Mouse (Mus musculus) C2C12 (cell line): ENCODE measurements around the gene Apod. TPM values are rescaled to one million over a fixed set of nuclear protein-coding genes. Genes with fewer than 3 reads are reported as not detected.

Source experiments
- H3K27me3 ChIP-seq: one replicate; pipeline ENCODE4 v1.6.1; 2011; ENCODE audit not compliant: control insufficient read depth, insufficient read depth, insufficient read length
- H3K36me3 ChIP-seq: one replicate; pipeline ENCODE4 v1.6.1; 2011; ENCODE audit not compliant: control insufficient read depth, insufficient read depth
- H3K4me3 ChIP-seq: one replicate; pipeline ENCODE4 v1.5.1; 2011; ENCODE audit warnings: mild to moderate bottlenecking, control low read depth; ENCODE audit not compliant: poor library complexity, insufficient read depth, severe bottlenecking
- H3K79me2 ChIP-seq: one replicate; pipeline ENCODE4 v1.6.1; 2011; ENCODE audit not compliant: control insufficient read depth, insufficient read depth
- H3K79me3 ChIP-seq: one replicate; pipeline ENCODE4 v1.6.1; 2011; ENCODE audit warnings: low read depth, control low read depth
- H3ac ChIP-seq: one replicate; pipeline ENCODE3; 2011; ENCODE audit warnings: low read depth; ENCODE audit not compliant: control insufficient read depth, insufficient read length
- CEBPB ChIP-seq: IDR thresholded peaks from one replicate; pipeline ENCODE4 v1.6.1; 2011; ENCODE audit warnings: low read depth, mild to moderate bottlenecking, control low read depth, moderate library complexity
- CTCF ChIP-seq: IDR thresholded peaks from one replicate; pipeline ENCODE4 v1.5.1; 2011; ENCODE audit not compliant: control insufficient read depth, insufficient read depth, insufficient read length
- FOSL1 ChIP-seq: IDR thresholded peaks from one replicate; pipeline ENCODE4 v1.8.0; 2011; ENCODE audit warnings: mild to moderate bottlenecking, low read length; ENCODE audit not compliant: poor library complexity, insufficient read depth, severe bottlenecking
- MAX ChIP-seq: IDR thresholded peaks from one replicate; pipeline ENCODE4 v1.6.1; 2011; ENCODE audit warnings: mild to moderate bottlenecking, control low read depth
- MYOD1 ChIP-seq: IDR thresholded peaks from one replicate; pipeline ENCODE4 v1.6.1; 2011; ENCODE audit warnings: low read depth; ENCODE audit not compliant: control insufficient read depth, insufficient read length
- MYOG ChIP-seq: IDR thresholded peaks from one replicate; pipeline ENCODE4 v1.6.1; 2011; ENCODE audit not compliant: control insufficient read depth, insufficient read length; ENCODE audit errors: extremely low read depth
- USF1 ChIP-seq: IDR thresholded peaks from one replicate; pipeline ENCODE4 v1.6.1; 2011; ENCODE audit warnings: low read depth, mild to moderate bottlenecking, control low read depth, moderate library complexity
- polyA plus RNA-seq: library from polyadenylated mRNA; unstranded; fragments of >200 nt; fragmentation: generic; extraction: Trizol; gene quantifications from one replicate; pipeline ENCODE4 v1.2.1, GENCODE M21; 2012; ENCODE audit warnings: missing spikeins

The Apod gene
- polyA plus RNA-seq, 1 experiment, result 0.07 TPM

DNA sequence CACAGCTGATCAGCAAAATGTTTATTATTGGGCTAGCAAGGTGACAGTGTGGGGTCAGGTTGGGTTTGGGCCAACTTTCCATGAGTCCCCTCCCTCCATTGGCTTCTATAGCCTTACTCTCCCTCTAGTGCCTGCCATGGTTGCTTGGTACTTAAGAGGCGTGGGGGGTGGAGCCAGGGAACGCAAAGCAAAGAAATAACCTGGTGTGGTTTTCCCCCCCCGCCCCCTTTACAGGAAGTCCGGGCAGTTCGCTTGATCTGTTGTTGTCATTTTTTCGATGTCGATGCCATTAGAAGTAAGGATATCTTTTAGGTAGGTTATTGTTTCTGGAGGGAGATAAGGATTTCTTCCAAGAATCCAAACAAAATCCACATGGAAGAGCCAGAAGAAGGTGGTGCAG is 17.5 kb downstream of the Apod start:
- TF ChIP-seq FOSL1, result no peak
- no peak for TF ChIP-seq MAX
- no peak for TF ChIP-seq MYOD1
- TF ChIP-seq USF1, result no peak
- TF ChIP-seq CTCF, result no peak
- TF ChIP-seq CEBPB, result no peak
- TF ChIP-seq MYOG, result no peak
- no peak overlapping the region for H3K4me3 ChIP-seq
- no peaks in the 10 kb centered on the region for H3K36me3 ChIP-seq
- H3K79me3 ChIP-seq, result no peaks in the 10 kb centered on the region
- H3ac ChIP-seq, result no peak overlapping the region
- no peaks in the 10 kb centered on the region for H3K27me3 ChIP-seq
- H3K79me2 ChIP-seq, result no peaks in the 10 kb centered on the region

DNA sequence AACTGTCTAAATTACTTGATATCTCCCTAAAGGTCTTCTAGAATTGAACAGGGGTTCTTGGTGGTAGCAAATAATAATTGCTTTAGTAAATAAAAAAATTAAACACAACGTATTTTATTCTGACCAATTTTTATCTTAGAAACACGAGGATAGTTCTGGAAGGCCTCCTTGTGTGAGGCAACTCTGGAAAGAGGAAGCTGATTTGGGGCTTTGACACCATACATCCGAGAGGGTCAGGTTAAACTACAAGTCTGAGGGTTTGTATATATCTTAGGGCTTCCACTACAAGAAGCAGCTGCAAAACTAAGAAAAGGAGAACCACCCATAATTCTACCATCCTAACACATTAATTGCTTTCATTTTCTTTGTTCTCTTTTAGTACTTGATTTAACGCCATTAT is 20.8 kb downstream of the Apod start:
- no peaks in the 10 kb centered on the region for H3K36me3 ChIP-seq
- H3K4me3 ChIP-seq, result no peak overlapping the region
- H3K27me3 ChIP-seq, result no peaks in the 10 kb centered on the region
- no peak for TF ChIP-seq MAX
- TF ChIP-seq USF1, result no peak
- TF ChIP-seq MYOD1, result no peak
- no peak for TF ChIP-seq CTCF
- TF ChIP-seq FOSL1, result no peak
- no peak for TF ChIP-seq CEBPB
- no peak for TF ChIP-seq MYOG
- H3K79me3 ChIP-seq, result no peaks in the 10 kb centered on the region
- no peaks in the 10 kb centered on the region for H3K79me2 ChIP-seq
- no peak overlapping the region for H3ac ChIP-seq

DNA sequence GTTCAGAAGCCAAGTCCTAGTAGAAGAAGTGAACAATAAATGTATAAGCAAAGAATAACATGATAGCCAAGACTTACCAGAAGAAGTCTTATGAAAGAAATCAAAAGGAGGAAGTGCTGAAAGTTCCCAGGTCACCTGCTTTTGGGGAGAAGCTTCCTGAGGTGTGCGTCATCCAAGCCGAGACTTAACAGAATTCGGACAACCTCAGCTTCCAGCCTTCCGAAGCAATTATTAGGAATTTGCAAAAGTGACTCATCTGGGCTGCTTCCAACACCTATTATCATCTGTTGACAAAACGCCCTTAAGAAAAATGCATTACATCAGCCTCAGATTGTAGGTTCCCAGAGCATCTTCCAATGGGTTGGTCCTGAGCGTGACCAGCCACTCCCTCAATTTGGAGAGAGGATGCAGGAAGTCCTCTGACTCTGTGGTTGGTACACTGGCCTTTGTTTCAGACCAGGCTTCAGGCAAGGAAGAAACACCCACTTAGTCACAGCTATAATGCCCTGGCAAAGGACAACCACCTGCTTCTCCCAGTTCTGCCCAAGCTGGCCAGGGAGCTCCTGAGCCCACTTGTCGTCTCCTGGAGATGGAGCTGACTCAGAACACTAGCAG is 23.8 kb downstream of the Apod start:
- Histone ChIP-seq H3K4me3 (no peak overlapping the region), H3K36me3 (no peaks in the 10 kb centered on the region), H3K79me2 (no peaks in the 10 kb centered on the region), H3K27me3 (no peaks in the 10 kb centered on the region), H3K79me3 (no peaks in the 10 kb centered on the region), H3ac (no peak overlapping the region)
- TF ChIP-seq FOSL1 (peak; percentile 31), CEBPB (no peak), CTCF (no peak), MYOD1 (peak; percentile 75)

DNA sequence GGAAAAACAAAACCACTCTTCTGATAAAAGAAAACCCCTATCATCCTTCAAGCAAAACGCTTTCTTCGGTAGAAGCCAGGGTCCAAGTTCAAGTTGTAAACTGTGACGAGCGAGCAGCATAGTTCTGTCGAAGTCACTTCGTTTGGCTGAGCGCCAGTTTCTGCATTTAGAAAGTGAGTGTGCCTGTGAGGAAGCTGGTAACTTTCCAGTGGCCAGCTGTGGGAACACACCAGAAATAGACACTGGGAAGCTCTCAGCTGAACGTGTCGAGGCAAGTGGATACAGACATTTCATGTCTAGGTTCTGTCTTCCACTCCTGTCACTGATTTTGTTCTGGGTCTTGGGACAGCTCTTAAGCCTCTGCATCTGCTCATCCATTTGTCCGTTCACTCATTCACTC is 24.3 kb downstream of the Apod start:
- peak overlapping the region; percentile 30 for H3ac ChIP-seq
- no peak for TF ChIP-seq USF1
- no peaks in the 10 kb centered on the region for H3K79me2 ChIP-seq
- H3K79me3 ChIP-seq, result no peaks in the 10 kb centered on the region
- no peak overlapping the region for H3K4me3 ChIP-seq
- H3K36me3 ChIP-seq, result no peaks in the 10 kb centered on the region
- no peaks in the 10 kb centered on the region for H3K27me3 ChIP-seq

DNA sequence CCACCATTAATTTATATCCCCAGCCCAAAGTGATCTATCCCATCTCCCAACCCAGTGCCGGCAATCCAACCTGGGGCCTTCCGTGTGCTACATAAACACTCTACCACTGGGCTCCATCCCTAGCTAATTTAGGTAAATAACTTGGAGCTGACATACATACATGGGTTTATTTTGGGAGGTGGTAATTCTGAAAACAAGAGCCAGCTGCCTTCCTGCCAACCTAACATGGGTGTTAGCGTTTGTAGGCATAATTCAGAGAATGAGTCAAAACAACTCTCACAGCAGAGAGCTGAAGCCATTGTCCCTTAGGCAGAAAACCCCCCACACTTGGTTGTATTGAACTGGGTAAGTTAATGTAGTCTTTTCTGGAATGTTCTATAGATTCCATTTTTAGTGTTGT is 26.9 kb downstream of the Apod start:
- TF ChIP-seq MYOG (no peak), CEBPB (no peak), MAX (no peak), FOSL1 (no peak), MYOD1 (no peak), USF1 (no peak), CTCF (no peak)
- H3ac ChIP-seq, result no peak overlapping the region
- no peak overlapping the region for H3K4me3 ChIP-seq

DNA sequence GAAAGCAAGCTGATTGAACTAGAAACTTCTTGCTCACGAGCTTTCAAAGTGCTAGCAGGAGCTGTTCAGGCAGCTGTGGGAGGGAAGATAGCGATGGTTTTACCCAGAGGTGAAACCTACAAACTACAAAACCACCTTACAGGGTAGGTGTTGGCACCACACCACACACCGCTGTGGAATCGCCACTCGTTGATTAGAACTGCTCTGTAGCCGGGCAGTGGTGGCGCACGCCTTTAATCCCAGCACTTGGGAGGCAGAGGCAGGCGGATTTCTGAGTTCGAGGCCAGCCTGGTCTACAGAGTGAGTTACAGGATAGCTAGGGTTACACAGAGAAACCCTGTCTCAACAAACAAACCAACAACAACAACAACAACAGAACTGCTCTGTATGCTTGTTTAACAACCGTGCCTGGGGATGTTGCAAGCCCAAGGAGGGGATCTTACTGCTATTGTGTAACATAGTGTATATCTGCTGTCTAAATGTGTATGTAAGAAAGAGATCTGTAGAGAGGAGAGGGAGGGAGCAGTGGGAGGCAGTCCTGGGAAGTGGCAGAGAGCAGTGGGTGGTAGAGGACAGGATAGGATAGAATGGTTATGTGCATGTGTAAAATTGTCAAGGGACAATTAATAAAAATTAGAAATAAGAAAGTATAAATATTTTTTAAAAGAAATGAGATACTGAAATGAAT is 27.7 kb downstream of the Apod start:
- no peaks in the 10 kb centered on the region for H3K79me2 ChIP-seq
- H3K36me3 ChIP-seq, result no peaks in the 10 kb centered on the region
- no peaks in the 10 kb centered on the region for H3K27me3 ChIP-seq
- H3K4me3 ChIP-seq, result no peak overlapping the region
- H3K79me3 ChIP-seq, result no peaks in the 10 kb centered on the region
- TF ChIP-seq USF1 (no peak), MAX (no peak), MYOG (no peak), CEBPB (no peak), MYOD1 (no peak), CTCF (no peak), FOSL1 (no peak)
- no peak overlapping the region for H3ac ChIP-seq

More for the DNA sequence above, 26.9 kb downstream of the Apod start:
- H3K27me3 ChIP-seq, result no peaks in the 10 kb centered on the region
- H3K79me3 ChIP-seq, result no peaks in the 10 kb centered on the region
- no peaks in the 10 kb centered on the region for H3K36me3 ChIP-seq
- no peaks in the 10 kb centered on the region for H3K79me2 ChIP-seq
